Mouse (Mus musculus): ENCODE measurements around the gene Golim4. TPM values are rescaled to one million over a fixed set of nuclear protein-coding genes. Genes with fewer than 3 reads are reported as not detected.

The Golim4 gene
- polyA plus RNA-seq, 1 experiment = 29.4 TPM

- peak in 1 of 2 experiments; percentile 27 for DNase-seq (ENCODE audit: extremely low spot score in 1 of 2, low spot score in 1 of 2)
These were observed 26.7 kb downstream of the Golim4 start for GRCm38 (mm10) chr3:75929926-75930548.

GRCm38 (mm10) chr3:75926327-75926726, 30.4 kb downstream of the Golim4 start:
- DNase-seq (ENCODE audit: extremely low spot score in 1 of 2, low spot score in 1 of 2) = no peak

GRCm38 (mm10) chr3:75925123-75925522, 31.6 kb downstream of the Golim4 start:
- no peak for DNase-seq (ENCODE audit: extremely low spot score in 1 of 2, low spot score in 1 of 2)

GRCm38 (mm10) chr3:75917770-75918503, 38.8 kb downstream of the Golim4 start:
- no peak for DNase-seq (ENCODE audit: extremely low spot score in 1 of 2, low spot score in 1 of 2)

GRCm38 (mm10) chr3:75912786-75913185, 44.0 kb downstream of the Golim4 start:
- no peak for DNase-seq (ENCODE audit: extremely low spot score in 1 of 2, low spot score in 1 of 2)

- no peak for DNase-seq (ENCODE audit: extremely low spot score in 1 of 2, low spot score in 1 of 2)
These were observed 46.0 kb downstream of the Golim4 start for GRCm38 (mm10) chr3:75910768-75911167.

GRCm38 (mm10) chr3:75910257-75910656, 46.5 kb downstream of the Golim4 start:
- peak in 1 of 2 experiments; percentile 81 for DNase-seq (ENCODE audit: extremely low spot score in 1 of 2, low spot score in 1 of 2)

- no peak for DNase-seq (ENCODE audit: extremely low spot score in 1 of 2, low spot score in 1 of 2)
These were observed 54.7 kb downstream of the Golim4 start for GRCm38 (mm10) chr3:75901903-75902598.

- peak in 1 of 2 experiments; percentile 34 for DNase-seq (ENCODE audit: extremely low spot score in 1 of 2, low spot score in 1 of 2)
These were observed 61.7 kb downstream of the Golim4 start for GRCm38 (mm10) chr3:75895075-75895474.

GRCm38 (mm10) chr3:75891581-75891980, 65.2 kb downstream of the Golim4 start:
- no peak for DNase-seq (ENCODE audit: extremely low spot score in 1 of 2, low spot score in 1 of 2)

- DNase-seq (ENCODE audit: extremely low spot score in 1 of 2, low spot score in 1 of 2) = no peak
These were observed 67.4 kb downstream of the Golim4 start for GRCm38 (mm10) chr3:75889323-75889722.

- DNase-seq (ENCODE audit: extremely low spot score in 1 of 2, low spot score in 1 of 2) = no peak
These were observed 75.2 kb downstream of the Golim4 start for GRCm38 (mm10) chr3:75881582-75881981.

GRCm38 (mm10) chr3:75879269-75879668, 77.5 kb downstream of the Golim4 start:
- no peak for DNase-seq (ENCODE audit: extremely low spot score in 1 of 2, low spot score in 1 of 2)

GRCm38 (mm10) chr3:75868886-75869285, 87.9 kb downstream of the Golim4 start:
- peak in 1 of 2 experiments; percentile 23 for DNase-seq (ENCODE audit: extremely low spot score in 1 of 2, low spot score in 1 of 2)

GRCm38 (mm10) chr3:75864203-75864602, 92.5 kb downstream of the Golim4 start:
- peak in 1 of 2 experiments; percentile 69 for DNase-seq (ENCODE audit: extremely low spot score in 1 of 2, low spot score in 1 of 2)

GRCm38 (mm10) chr3:75861677-75862076, 95.1 kb downstream of the Golim4 start:
- DNase-seq (ENCODE audit: extremely low spot score in 1 of 2, low spot score in 1 of 2) = peak in 1 of 2 experiments; percentile 51

- DNase-seq (ENCODE audit: extremely low spot score in 1 of 2, low spot score in 1 of 2) = peak in 1 of 2 experiments; percentile 11
These were observed 96.0 kb downstream of the Golim4 start for GRCm38 (mm10) chr3:75860760-75861159.

GRCm38 (mm10) chr3:75835286-75835967, 121.3 kb downstream of the Golim4 start:
- DNase-seq (ENCODE audit: extremely low spot score in 1 of 2, low spot score in 1 of 2) = no peak

- DNase-seq (ENCODE audit: extremely low spot score in 1 of 2, low spot score in 1 of 2) = no peak
These were observed 121.9 kb downstream of the Golim4 start for GRCm38 (mm10) chr3:75834827-75835226.
